Mouse (Mus musculus) embryonic fibroblast, embryonic 13.5 days (primary cell): ENCODE measurements around the gene Abhd17c.

Experiments
- CTCF ChIP-seq: IDR thresholded peaks from 2 replicates; pipeline ENCODE4 v1.5.1; 2011; ENCODE audit warnings: mild to moderate bottlenecking, control low read depth, low read length, moderate library complexity, borderline replicate concordance; ENCODE audit not compliant: insufficient read depth
- POLR2A ChIP-seq: IDR thresholded peaks from 2 replicates; pipeline ENCODE4 v1.6.1; 2011; ENCODE audit warnings: low read depth, mild to moderate bottlenecking, control low read depth, low read length, moderate library complexity

- TF ChIP-seq POLR2A (no peak), CTCF (no peak)
Observed at GRCm38 (mm10) chr7:84111716-84112350, 39.9 kb downstream of the Abhd17c start.
